Mouse (Mus musculus) heart, postnatal 25 days (tissue): ENCODE measurements around the gene Prrt4. TPM values are rescaled to one million over a fixed set of nuclear protein-coding genes. Genes with fewer than 3 reads are reported as not detected.
"Not testable (repeated sequence)": the region's sequence is repeated elsewhere in the genome, so short reads cannot be mapped to it uniquely, and the experiment has no call there.

ENCODE experiments used
- DNase-seq: peaks from one replicate; pipeline ENCODE4 v3.0.0; 2022; ENCODE audit warnings: low spot score
- intact Hi-C: fragments of 180-260 bp; cut with DNase I; formaldehyde crosslinking; loops from one replicate; pipeline ENCODE4 v1.15.1; 2025
- microRNA-seq: library from miRNA; unstranded; fragments of <30 nt; microRNA quantifications from one replicate; pipeline ENCODE4 v1.2.0, GENCODE M21; 2022
- total RNA-seq, 2 experiments: library from RNA; stranded (reverse); gene quantifications; 2 replicates each; pipeline ENCODE4 v1.2.3; 2021

Gene Prrt4
- total RNA-seq, 2 experiments from 2014 or later = 3.1 to 3.6 TPM

DNA sequence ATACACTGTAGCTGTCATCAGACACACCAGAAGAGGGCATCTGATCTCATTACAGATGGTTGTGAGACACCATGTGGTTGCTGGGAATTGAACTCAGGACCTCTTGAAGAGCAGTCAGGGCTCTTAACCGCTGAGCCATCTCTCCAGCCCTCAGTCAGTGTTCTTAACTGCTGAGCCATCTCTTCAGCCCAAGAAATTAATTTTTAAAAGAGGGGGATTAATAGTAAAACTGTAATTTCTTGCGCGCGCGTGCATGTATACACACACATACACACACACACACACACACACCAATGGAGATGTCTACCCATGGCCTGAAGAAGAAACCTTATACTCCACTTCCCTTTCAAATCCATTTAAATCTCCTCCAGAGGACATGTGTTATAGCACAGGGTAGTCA lies 18.1 kb downstream of the Prrt4 start:
- DNase-seq, intact Hi-C loops: not testable (repeated sequence)

DNA sequence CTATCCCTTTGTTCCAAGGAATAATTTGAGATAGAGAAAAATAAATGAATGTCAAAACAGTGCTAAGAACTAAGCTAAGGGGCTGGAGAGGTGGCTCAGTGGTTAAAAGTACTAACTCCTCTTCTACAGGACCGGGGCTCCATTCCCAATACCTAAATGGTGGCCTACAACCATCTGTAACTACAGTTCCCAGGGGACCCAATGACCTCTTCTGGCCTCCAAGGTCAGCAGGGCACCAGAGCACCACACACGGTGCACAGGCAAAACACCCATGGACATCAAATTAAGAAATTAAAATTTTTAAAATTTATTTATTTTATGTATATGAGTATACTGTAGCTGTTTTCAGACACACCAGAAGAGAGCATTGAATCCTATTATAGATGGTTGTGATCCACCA lies 18.6 kb downstream of the Prrt4 start:
- DNase-seq = no peak
- intact Hi-C loops = no loop called here

DNA sequence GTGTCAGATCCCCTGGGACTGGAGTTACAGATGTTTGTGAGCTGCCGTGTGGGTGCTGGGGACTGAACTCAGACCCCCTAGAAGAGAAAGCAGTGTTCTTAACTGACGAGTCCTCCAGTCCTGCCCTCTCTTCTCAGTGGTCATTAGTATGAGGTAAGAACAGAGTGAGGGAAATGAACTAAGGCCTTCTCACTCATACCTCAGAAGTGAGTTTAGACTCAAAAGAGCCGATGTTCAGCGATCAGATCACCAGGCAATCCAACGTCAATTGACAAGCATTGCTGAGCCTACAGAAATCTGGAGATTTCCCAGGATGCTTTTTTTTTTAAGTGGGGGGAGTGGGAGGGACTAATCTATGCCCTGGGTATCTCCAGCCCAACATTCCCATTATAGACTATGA lies 23.1 kb downstream of the Prrt4 start:
- intact Hi-C loops = no loop called here
- DNase-seq = no peak

DNA sequence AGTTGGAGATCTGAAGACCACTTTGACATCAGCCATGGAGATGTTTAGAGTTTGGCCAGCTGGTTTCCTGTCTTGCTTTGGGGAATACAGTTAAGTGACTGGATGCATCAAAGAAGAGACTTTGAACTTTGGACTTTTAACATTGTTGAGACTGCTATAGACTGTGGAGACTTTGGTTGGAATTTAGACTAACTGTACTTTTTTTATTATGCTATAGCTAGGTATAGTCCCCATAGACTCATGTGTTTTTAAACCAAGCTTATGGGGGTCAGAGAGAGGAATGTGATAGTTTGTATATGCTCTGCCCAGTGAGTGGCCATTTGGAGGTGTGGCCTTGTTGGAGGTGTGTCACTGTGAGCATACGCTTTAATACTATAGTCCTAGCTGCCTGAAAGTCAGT lies 29.4 kb downstream of the Prrt4 start:
- intact Hi-C loops = no loop called here
- no peak for DNase-seq

DNA sequence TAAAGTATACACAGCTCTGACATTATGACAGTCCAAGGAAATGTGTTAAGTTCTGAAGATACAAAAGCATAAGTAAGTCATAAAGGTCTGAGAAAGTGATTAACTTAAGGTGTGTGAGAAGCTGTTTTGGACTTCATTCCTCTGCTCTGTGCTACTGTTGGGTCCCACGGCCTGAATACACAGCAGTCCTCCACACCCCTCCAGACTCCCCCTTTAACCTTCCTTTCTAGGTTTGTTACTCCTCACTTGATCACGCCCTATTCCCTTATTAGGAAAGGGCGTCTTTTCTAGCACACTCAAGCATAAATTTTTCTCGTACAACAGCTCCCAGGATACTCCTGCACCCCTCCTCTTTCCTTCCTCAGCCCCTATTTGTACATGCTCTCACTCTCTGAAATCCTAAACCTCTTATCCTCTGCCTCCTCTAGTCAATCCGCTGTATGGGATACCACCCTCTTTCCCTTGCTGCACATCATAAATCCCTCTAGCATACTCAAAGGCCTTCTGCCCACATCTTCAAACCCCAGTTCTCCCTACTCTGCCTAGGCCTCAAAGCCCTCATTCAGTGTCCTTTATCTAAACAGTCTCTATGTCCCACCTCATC lies 31.9 kb downstream of the Prrt4 start:
- DNase-seq = no peak
- intact Hi-C loops = no loop called here

DNA sequence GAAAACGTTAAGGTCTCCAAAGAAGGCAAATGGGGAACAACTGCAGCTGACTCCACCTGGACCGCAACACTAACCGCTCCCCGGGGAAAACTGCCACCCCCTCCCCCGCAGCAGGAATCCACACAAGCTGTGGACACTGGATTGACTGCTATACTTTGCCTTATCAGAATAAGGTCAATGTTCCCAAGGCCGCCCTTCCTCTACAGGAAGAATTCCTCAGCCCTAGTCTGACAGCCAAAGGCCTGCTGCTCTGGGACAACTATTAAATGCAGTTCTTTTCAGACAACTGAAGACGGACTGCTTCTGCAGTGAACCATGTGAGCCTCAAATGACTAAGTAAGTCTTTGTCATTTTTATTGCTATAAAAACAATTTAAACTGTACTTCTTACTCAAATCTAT lies 32.7 kb downstream of the Prrt4 start:
- no peak for DNase-seq
- intact Hi-C loops = no loop called here

DNA sequence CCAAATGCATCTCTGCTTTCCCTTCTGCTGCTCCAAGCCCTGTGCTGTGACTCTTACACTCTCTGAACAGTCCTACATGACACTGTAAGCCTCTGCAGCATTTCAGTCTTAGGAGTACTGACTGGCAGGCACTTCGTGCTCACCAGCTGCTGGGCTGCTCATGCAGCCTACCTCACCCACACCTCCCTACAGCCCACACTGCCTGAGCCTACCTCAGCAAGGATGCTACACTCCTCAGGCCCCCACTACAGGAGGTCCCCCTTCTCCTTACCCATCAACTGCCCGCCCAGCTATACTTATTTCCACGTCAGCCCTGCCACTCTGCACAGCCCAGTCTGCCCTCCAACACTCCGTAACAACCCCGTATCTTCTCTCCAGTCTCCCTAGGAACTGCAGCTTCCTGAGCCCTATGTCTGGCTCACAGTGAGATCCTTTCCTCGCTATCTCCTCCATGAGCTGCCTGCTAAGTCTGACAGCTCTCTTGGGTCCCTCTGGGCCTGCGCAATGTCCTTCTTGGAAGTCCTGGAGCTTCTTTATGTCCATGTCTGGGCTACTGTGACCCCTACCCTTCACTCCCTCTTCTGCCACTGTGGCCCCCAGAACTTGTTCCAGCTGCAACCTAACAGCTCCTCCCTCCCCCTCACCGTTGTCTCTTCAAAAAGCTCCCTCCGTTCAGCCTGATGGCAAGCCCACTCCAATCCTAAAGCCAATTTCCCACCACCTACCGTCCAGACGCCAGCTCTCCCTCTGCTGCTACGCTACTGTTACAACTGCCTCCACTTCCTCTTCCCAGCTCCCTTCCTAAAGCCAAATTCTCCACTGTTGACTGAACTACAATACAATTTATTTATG lies 33.7 kb downstream of the Prrt4 start:
- intact Hi-C loops = no loop called here
- DNase-seq = no peak

DNA sequence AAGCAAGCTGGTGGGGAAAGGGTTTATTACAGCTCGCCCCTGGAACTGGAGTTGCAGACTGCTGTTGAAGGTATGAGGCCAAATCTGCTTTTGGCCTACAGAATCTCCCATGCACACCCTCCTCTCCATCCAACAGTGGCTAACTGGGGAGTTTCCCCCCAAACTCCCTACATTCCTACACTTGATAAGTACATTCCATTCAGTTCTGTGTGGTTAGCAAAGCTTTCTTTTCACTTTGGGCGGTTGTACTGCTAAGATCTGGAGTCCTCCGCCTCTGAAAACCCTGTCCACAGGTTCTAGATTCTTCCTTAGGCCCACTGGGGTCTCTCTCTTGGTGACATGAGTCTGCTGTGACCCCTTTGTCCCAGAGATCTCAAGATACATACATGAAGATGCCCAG lies 34.4 kb downstream of the Prrt4 start:
- intact Hi-C loops = loop anchor here (5.0 kb wide), 2 partner anchors 53 to 123 kb away; no protein-coding TSS in a partner anchor
- DNase-seq = no peak

DNA sequence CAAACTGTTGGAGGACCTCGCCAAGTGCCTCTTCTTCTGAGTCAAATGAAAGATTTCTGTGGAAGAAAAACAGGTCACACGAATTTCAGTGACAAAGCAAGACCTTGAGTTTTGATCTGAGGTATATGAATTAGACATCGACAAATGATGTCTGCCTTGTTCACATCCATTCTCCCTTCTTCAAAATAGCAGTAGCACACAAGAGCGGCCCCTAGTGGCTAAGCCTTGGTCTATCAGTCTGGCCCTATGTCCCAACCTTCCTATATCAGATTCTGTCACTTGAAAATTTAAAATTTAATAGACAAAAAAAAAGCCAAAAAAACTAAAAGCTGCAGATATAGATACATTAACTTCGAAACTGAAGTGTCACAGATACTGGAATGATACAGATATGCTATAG lies 35.8 kb downstream of the Prrt4 start:
- no peak for DNase-seq
- intact Hi-C loops = loop anchor here (2.0 to 5.0 kb wide), 3 partner anchors 51 to 195 kb away; no protein-coding TSS in a partner anchor

DNA sequence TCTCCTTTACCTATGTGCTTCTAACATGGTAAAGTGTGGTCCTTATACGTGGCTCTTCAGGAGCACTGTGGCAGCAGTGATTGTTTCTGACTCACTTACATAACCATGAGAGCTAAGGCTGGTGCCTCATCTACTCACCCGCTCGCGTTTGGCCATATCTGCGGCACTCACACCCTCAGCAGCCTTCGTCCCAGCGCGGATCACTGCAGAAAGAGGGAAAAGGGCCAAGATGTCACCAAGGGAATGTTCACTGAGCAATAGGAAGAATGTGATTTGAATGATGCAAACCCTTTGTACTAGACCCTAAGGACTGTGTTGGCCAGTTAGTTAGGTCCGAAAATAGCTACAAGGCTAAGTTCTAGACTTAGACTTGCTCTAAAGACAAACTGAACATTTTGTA lies 41.9 kb downstream of the Prrt4 start:
- intact Hi-C loops = no loop called here
- peak; percentile 17 for DNase-seq

DNA sequence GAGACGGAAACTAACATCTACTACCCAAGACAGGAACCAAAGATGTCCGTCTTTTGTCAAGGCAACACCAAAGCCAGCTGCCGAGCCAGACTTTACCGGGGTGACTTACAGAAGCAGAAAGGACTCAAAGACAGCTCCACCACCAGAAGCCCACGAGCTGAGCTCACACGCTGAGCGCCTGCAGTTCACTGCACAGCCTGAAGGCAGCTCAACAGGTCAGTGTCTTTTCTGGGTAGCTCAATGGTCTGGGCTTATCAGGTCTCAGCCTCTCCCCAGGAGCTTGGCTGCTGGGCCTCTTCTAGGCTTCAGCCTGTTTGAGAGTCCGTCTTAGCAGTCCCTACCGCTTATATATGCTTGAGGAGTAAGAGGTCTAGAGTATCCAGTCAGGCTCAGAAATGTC lies 46.3 kb downstream of the Prrt4 start:
- DNase-seq = no peak
- intact Hi-C loops = no loop called here

DNA sequence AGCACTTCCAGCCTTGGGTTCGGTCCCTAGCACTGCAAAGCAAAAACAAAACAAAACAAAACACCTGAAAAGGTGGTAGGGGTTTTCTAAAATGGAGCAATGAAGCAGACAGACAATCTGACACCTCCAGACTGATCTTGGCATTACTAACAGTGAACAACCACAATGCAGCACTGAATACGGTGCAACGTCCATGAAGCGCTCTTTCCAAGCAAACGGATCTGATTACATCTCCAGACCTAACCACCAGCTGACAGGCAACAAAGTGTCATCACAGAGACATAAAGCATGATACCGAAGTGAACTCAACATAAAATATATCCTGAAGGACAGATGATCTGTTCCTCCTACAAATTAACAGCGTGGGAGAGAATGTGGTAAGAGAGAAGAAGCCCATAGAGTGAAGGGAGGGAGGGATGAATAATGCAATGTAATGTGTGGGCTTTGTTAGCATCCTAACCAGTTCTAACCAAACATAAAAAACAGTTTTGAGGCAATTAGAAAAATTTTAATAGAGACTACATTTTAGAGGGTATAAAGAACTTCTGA lies 52.4 kb downstream of the Prrt4 start:
- no peak for DNase-seq
- intact Hi-C loops = no loop called here

DNA sequence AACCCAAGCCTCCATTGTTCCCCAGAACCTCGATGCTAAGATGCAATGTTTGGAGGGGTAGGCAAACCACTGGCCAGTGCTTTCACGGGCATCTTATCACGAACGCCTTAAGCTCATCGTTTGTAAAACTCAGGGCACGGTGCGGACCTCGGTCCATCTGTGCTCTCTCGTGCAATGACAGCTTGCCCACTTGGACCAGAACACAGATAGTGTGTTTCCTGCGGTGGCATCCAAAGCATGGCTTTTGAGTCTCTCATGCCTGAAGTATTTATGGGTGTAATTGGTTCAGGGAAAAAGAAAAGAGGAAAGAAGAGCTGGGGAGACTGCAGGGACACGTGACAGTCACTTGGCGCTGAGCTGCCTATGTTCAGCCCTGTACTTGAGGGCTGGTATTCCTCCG lies 59.4 kb downstream of the Prrt4 start:
- DNase-seq = no peak
- intact Hi-C loops = no loop called here

Small RNAs within 50 kb of the gene (microRNA-seq; reads per million reads assigned to microRNA genes)
- gene Gm24303 = not detected

Other genes with a start within 250 kb of the Prrt4 start
- gene Lep, start 119.4 kb downstream of the Prrt4 start, total RNA-seq = under 1 TPM in 1 of 2 experiments, not detected in 1; 0.31 TPM
- 10 to 100 TPM; 18.3 to 18.4 TPM for gene Rbm28, start 14.6 kb downstream of the Prrt4 start, total RNA-seq
- gene Impdh1, start 36.8 kb upstream of the Prrt4 start, total RNA-seq = 10 to 100 TPM; 22.7 to 23.0 TPM
- gene Hilpda, start 92.9 kb upstream of the Prrt4 start, total RNA-seq = 1 to 10 TPM; 5.8 to 6.6 TPM
- not detected for gene Fam71f2, start 100.0 kb upstream of the Prrt4 start, total RNA-seq
- not detected for gene Fam71f1, start 139.6 kb upstream of the Prrt4 start, total RNA-seq
- 100 to 1,000 TPM; 233 to 264 TPM for gene Calu, start 168.5 kb upstream of the Prrt4 start, total RNA-seq
- not detected for gene Opn1sw, start 208.9 kb upstream of the Prrt4 start, total RNA-seq
- 1 to 10 TPM; 1.9 to 3.1 TPM for gene Ccdc136, start 216.7 kb upstream of the Prrt4 start, total RNA-seq